Mouse (Mus musculus) heart, embryonic 16.5 days (tissue): Measurements from ENCODE around the gene Rmi2. TPM values are rescaled to one million over a fixed set of nuclear protein-coding genes. Genes with fewer than 3 reads are reported as not detected.
A peak's percentile ranks its signal among the peaks of the same experiment; 100 is the strongest.

Experiments used
- ATAC-seq: fragments of 200-750 bp; cut with Nextera tagmentation; replicated peaks from 2 replicates; pipeline ENCODE4 v1.8.0; 2017; ENCODE audit warnings: moderate number of reproducible peaks; ENCODE audit not compliant: insufficient read depth, low FRiP score; ENCODE audit errors: extremely low read depth
- H3K27ac ChIP-seq: fragments of 300-500 bp; sonication (generic); 2 replicates; pipeline ENCODE4 v1.5.1; 2014; ENCODE audit warnings: mild to moderate bottlenecking, low read length, control low read depth, moderate library complexity
- H3K27me3 ChIP-seq: fragments of 300-500 bp; sonication (generic); 2 replicates; pipeline ENCODE4 v1.6.1; 2014; ENCODE audit warnings: low read length, mixed read lengths; ENCODE audit not compliant: control insufficient read depth, insufficient read depth
- H3K36me3 ChIP-seq: fragments of 300-500 bp; sonication (generic); 2 replicates; pipeline ENCODE4 v1.6.1; 2014; ENCODE audit not compliant: control insufficient read depth, insufficient read depth
- H3K4me1 ChIP-seq: fragments of 300-500 bp; sonication (generic); 2 replicates; pipeline ENCODE4 v1.6.1; 2014; ENCODE audit warnings: low read length, mixed read lengths; ENCODE audit not compliant: control insufficient read depth, insufficient read depth
- H3K4me2 ChIP-seq: fragments of 300-500 bp; sonication (generic); 2 replicates; pipeline ENCODE4 v1.6.1; 2014; ENCODE audit warnings: low read depth, mild to moderate bottlenecking, control low read depth, low read length
- H3K4me3 ChIP-seq: fragments of 300-500 bp; sonication (generic); 2 replicates; pipeline ENCODE4 v1.5.1; 2014; ENCODE audit warnings: mild to moderate bottlenecking, control low read depth, low read length
- H3K9ac ChIP-seq: fragments of 300-500 bp; sonication (generic); 2 replicates; pipeline ENCODE4 v1.6.1; 2014; ENCODE audit warnings: low read length, control low read depth
- H3K9me3 ChIP-seq: fragments of 300-500 bp; sonication (generic); replicated peaks from 2 replicates; pipeline ENCODE4 v1.6.1; 2016; ENCODE audit warnings: low read length; ENCODE audit not compliant: control insufficient read depth
- WGBS: fragments of 180-500 bp; shearing (Covaris S2); extraction: QIAGEN DNeasy Blood & Tissue Kit; methylation state at CpG from one replicate; pipeline ENCODE4 v1.1.7; 2014; 5-methylcytosine and 5-hydroxymethylcytosine counted together
- polyA plus RNA-seq: library from polyadenylated mRNA; unstranded; fragments of >200 nt; fragmentation: Nextera tagmentation; extraction: Ambion mirVana; gene quantifications from 2 replicates; pipeline ENCODE4 v1.2.1, GENCODE M21; 2015

Gene Rmi2
- polyA plus RNA-seq, 1 experiment from 2014 or later = 3.0 TPM

DNA sequence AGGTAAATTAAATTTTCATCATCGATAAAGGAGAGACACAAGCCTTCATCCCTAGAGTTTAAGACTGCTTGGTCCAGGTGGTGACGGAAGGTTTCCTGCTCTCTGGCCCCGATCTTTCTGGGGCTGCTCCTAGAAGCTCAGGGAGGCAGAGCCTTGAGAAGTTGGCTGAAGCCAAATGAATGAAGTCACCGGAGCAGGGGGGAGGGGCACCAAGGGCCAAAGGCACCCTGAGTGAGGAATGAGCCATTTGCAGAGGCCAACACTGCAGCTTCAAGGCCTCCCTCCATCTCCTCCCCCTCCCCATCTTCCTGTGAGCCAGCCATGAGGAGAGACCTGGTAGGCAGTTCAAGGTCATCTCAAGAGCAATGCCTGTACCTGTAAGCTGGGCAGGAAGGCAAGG lies 58.3 kb downstream of the Rmi2 start:
- H3K9me3 ChIP-seq = 0 out of 2 replicates have a peak, but pooled peaks cover 3% of the 10 kb centered on the region
- no peak overlapping the region for H3K4me3 ChIP-seq
- no peak overlapping the region for H3K27ac ChIP-seq
- no peak overlapping the region for H3K9ac ChIP-seq
- peaks cover 4% of the 10 kb centered on the region; the same call in 1 of the 2 replicates for H3K4me1 ChIP-seq
- no peak overlapping the region for H3K4me2 ChIP-seq
- WGBS = 58% methylated on average over 4 of the region's 4 CpGs
- H3K27me3 ChIP-seq = no peaks in the 10 kb centered on the region
- H3K36me3 ChIP-seq = no peaks in the 10 kb centered on the region
- no peak for ATAC-seq

DNA sequence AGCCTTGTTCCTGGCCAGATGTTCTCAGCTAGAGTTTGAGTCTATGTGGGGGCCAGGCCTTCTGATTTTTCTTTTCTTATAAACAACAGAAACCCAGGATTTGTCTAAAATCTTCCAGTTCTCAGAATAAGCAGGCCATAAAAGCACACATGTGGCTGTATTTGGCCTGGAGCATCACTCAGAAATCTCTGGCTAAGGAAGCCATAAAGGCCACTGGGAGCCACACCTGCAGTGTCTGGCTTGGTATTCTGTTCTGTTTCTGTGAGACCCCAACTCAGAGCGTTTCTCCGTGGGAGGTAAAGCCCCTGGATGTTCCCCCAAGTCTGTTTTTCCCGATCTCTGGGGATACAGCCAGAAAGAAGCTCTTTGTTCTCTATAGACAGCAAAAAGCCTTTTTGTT lies 61.0 kb downstream of the Rmi2 start:
- no peak overlapping the region for H3K27ac ChIP-seq
- H3K27me3 ChIP-seq = no peaks in the 10 kb centered on the region
- 0 out of 2 replicates have a peak, but pooled peaks cover 3% of the 10 kb centered on the region for H3K9me3 ChIP-seq
- H3K36me3 ChIP-seq = no peaks in the 10 kb centered on the region
- WGBS = 86% methylated on average over 3 of the region's 3 CpGs
- no peak overlapping the region for H3K4me2 ChIP-seq
- H3K4me3 ChIP-seq = no peak overlapping the region
- no peak overlapping the region for H3K9ac ChIP-seq
- ATAC-seq = no peak
- peaks cover 4% of the 10 kb centered on the region; the same call in 1 of the 2 replicates for H3K4me1 ChIP-seq

DNA sequence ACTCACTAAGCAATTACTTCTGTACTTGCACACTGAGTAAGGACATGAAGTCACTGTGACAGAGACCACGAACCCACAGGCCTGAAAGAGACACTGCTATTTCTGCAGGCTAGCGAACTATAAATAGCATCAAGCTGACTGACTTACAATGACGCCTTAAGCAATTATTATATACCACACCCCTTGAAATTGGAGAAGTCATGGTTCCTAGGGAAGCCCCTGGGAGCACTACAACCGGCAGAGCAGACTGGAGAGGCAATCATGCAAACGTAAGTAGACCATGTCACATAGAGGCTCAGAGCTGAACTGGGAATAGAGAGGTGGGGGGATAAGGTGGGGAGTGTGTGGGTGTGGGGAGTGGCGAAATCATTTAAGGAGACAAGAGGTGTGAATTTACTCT lies 62.5 kb downstream of the Rmi2 start:
- Histone ChIP-seq H3K9ac (no peak overlapping the region), H3K27me3 (no peaks in the 10 kb centered on the region), H3K36me3 (no peaks in the 10 kb centered on the region), H3K4me1 (peaks cover 11% of the 10 kb centered on the region), H3K4me3 (no peak overlapping the region), H3K4me2 (no peak overlapping the region), H3K9me3 (0 out of 2 replicates have a peak, but pooled peaks cover 3% of the 10 kb centered on the region), H3K27ac (no peak overlapping the region)
- ATAC-seq = no peak
- WGBS = 29% methylated on average over 6 of the region's 6 CpGs

DNA sequence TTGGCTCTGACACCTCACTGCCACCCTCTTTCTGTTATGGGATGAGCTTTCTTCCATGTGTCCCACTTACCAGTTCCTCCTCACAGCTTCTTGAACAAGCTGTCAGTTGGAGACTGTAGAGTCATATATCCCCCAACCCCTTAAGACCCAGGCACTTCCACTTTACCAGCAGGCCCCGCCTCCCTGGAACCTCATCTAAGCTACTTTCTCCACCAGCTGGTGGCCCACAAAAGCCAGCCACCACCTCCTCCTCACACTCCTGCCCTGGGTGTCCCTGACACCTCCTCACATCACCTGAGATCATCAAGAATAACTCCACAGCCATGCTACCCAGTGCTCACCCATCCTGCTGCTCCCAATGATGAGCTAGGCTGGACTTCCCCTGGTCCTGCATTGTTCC lies 65.9 kb downstream of the Rmi2 start:
- Histone ChIP-seq H3K4me3 (no peak overlapping the region), H3K4me1 (peaks cover 13% of the 10 kb centered on the region), H3K27ac (no peak overlapping the region), H3K27me3 (no peaks in the 10 kb centered on the region), H3K36me3 (no peaks in the 10 kb centered on the region), H3K9me3 (0 out of 2 replicates have a peak, but pooled peaks cover 3% of the 10 kb centered on the region), H3K9ac (no peak overlapping the region), H3K4me2 (no peak overlapping the region)
- 83% methylated on average over 1 of the region's 1 CpGs for WGBS
- ATAC-seq = no peak

DNA sequence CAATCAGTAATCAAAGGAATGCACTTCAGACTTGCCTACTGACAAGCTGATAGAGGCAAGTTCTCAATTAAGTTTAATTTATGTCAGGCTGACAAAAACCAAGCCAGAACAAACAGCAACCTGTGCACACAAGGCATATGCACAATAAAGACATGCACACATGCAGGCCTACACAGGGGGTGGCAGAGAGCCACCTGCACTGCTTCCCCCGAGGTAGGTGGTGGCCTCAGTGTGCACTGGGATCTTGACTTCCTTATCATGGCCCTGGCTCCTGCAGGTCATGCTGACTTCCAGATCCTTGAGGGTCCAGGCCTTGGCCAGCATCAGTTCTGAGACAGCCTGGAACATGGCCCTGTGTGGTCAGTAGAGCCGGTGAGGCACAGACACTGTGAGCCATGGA lies 67.1 kb downstream of the Rmi2 start:
- no peak overlapping the region for H3K4me2 ChIP-seq
- H3K27me3 ChIP-seq = no peaks in the 10 kb centered on the region
- no peak overlapping the region for H3K27ac ChIP-seq
- no peak for ATAC-seq
- no peak overlapping the region for H3K4me3 ChIP-seq
- H3K9ac ChIP-seq = no peak overlapping the region
- H3K4me1 ChIP-seq = peaks cover 16% of the 10 kb centered on the region
- H3K9me3 ChIP-seq = no peaks in the 10 kb centered on the region
- 42% methylated on average over 2 of the region's 2 CpGs for WGBS
- no peaks in the 10 kb centered on the region for H3K36me3 ChIP-seq

DNA sequence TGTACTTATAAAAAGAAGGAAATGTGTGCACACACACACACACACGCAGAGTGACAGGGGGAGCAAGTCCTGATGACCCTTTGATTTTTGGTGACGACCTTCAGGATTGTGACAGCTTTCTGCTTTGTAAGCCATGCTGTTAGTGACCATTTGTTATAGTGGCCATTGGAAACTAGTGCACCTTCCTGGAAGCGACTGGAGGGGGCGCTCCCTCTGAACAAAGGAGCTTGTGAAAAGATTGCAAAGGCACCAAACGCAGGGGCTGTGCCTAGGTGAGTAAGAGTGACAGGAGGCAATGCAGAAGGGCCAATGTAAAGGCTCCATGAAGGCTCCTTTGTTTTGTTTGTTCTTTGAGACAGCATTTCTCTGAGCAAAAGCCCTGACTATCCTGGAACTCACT lies 68.0 kb downstream of the Rmi2 start:
- Histone ChIP-seq H3K4me2 (no peak overlapping the region), H3K36me3 (no peaks in the 10 kb centered on the region), H3K4me1 (peaks cover 14% of the 10 kb centered on the region), H3K4me3 (no peak overlapping the region), H3K9ac (no peak overlapping the region), H3K27me3 (no peaks in the 10 kb centered on the region), H3K9me3 (0 out of 2 replicates have a peak, but pooled peaks cover 3% of the 10 kb centered on the region), H3K27ac (no peak overlapping the region)
- ATAC-seq = no peak
- WGBS = 73% methylated on average over 5 of the region's 5 CpGs

DNA sequence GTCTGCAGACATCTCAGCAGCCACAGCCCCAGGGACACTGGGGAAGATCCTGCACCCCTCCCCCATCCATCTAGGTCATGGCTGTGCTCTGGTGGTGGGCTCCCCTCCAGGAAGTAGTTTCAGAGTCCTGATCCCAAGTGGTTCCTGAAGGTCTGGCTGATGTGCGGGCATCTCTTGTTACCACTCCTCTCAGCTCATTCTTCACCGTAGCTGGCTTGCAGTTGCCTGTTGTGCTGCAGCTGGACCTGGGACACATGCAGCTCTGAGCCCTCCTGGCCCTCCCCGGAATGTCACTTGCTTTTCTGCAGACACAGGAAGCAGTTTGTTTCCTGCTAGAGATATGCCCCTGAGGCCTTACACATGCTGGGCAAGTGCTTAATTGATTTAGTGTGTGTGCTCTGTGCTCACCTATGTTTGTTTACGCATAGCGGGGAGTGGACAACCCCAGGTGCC lies 70.8 kb downstream of the Rmi2 start:
- Histone ChIP-seq H3K4me1 (peaks cover 16% of the 10 kb centered on the region), H3K4me2 (0 out of 2 replicates have a peak overlapping the region, but pooled peaks have one; percentile 2), H3K36me3 (no peaks in the 10 kb centered on the region), H3K9me3 (0 out of 2 replicates have a peak, but pooled peaks cover 3% of the 10 kb centered on the region), H3K9ac (no peak overlapping the region), H3K27ac (no peak overlapping the region), H3K27me3 (no peaks in the 10 kb centered on the region), H3K4me3 (no peak overlapping the region)
- no peak for ATAC-seq
- 47% methylated on average over 5 of the region's 5 CpGs for WGBS

DNA sequence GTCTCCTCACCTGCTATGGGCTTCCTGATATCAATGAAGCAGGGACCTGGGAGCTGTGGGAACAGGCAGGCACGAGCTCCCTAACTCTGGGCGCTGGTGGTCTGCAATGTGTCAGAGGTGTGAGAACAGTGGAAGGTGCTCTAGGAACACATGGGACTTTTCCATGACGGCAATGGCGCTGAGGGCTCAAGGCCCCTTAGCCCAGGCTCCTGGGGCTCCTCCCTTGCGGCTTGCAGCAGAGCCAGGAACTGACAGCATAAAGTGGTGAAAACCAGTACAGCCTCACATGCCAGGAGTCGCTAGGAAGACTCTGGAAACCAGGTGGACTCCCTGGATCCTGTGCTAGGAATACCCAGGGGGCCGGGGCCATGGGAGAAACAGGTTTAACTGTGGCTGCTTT lies 75.7 kb downstream of the Rmi2 start:
- Histone ChIP-seq H3K27ac (no peak overlapping the region), H3K4me1 (peaks cover 7% of the 10 kb centered on the region), H3K4me3 (no peak overlapping the region), H3K36me3 (no peaks in the 10 kb centered on the region), H3K9ac (no peak overlapping the region), H3K27me3 (no peaks in the 10 kb centered on the region), H3K4me2 (no peak overlapping the region), H3K9me3 (0 out of 2 replicates have a peak, but pooled peaks cover 3% of the 10 kb centered on the region)
- WGBS = 51% methylated on average over 7 of the region's 7 CpGs
- no peak for ATAC-seq

DNA sequence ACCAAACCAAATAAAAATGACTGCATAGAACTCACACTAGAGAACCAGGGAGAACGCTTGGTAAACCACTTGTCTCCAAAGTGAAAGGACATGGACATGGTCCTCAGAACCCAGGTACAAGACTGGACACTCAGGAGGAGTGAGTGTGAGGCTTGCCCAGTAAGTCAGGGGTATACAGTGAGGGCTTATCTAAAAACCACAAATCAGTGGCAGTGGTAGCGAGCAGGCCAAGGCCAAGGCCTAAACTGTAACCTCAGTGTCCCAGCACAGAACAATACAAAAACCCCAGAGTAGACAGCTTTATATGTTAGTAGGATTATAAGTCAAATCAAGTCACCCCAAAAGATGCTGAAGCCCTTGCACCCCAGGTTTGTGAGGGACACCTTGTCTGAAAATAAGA lies 76.2 kb downstream of the Rmi2 start:
- Histone ChIP-seq H3K4me3 (no peak overlapping the region), H3K27ac (no peak overlapping the region), H3K36me3 (no peaks in the 10 kb centered on the region), H3K27me3 (no peaks in the 10 kb centered on the region), H3K4me2 (no peak overlapping the region), H3K9ac (no peak overlapping the region), H3K9me3 (0 out of 2 replicates have a peak, but pooled peaks cover 3% of the 10 kb centered on the region), H3K4me1 (peaks cover 2% of the 10 kb centered on the region; the same call in 1 of the 2 replicates)
- WGBS = 80% methylated on average over 2 of the region's 2 CpGs
- no peak for ATAC-seq
